Mouse (Mus musculus) midbrain, embryonic 16.5 days (tissue): ENCODE measurements at regions not wholly inside any gene's neighbourhood (a gene's known extent, or its start where the extent isn't known, plus 50 kb on each side); places are given as distances from the start of the nearest gene placed in this dataset.
"Not testable (repeated sequence)": the region's sequence is repeated elsewhere in the genome, so short reads cannot be mapped to it uniquely, and the experiment has no call there.

ENCODE experiments used
- ATAC-seq: fragments of 200-750 bp; cut with Nextera tagmentation; 2 replicates; pipeline ENCODE4 v1.8.0; 2017; ENCODE audit warnings: moderate TSS enrichment
- H3K27ac ChIP-seq: fragments of 300-500 bp; sonication (generic); 2 replicates; pipeline ENCODE4 v1.5.1; 2014; ENCODE audit warnings: mild to moderate bottlenecking, low read length, mixed read lengths
- H3K27me3 ChIP-seq: fragments of 300-500 bp; sonication (generic); 2 replicates; pipeline ENCODE4 v1.6.1; 2014; ENCODE audit warnings: low read depth, low read length, mixed read lengths; ENCODE audit not compliant: control insufficient read depth, insufficient read depth
- H3K36me3 ChIP-seq: fragments of 300-500 bp; sonication (generic); 2 replicates; pipeline ENCODE4 v1.6.1; 2014; ENCODE audit warnings: mild to moderate bottlenecking, low read length, moderate library complexity, mixed read lengths; ENCODE audit not compliant: control insufficient read depth, insufficient read depth
- H3K4me1 ChIP-seq: fragments of 300-500 bp; sonication (generic); 2 replicates; pipeline ENCODE4 v1.6.1; 2014; ENCODE audit warnings: mild to moderate bottlenecking, low read length, mixed read lengths; ENCODE audit not compliant: control insufficient read depth, insufficient read depth
- H3K4me2 ChIP-seq: fragments of 300-500 bp; sonication (generic); 2 replicates; pipeline ENCODE4 v1.6.1; 2014; ENCODE audit warnings: mild to moderate bottlenecking, low read length, mixed read lengths
- H3K4me3 ChIP-seq: fragments of 300-500 bp; sonication (generic); 2 replicates; pipeline ENCODE4 v1.5.1; 2014; ENCODE audit warnings: low read depth, mild to moderate bottlenecking, low read length, moderate library complexity, mixed read lengths
- H3K9ac ChIP-seq: fragments of 300-500 bp; sonication (generic); 2 replicates; pipeline ENCODE4 v1.6.1; 2014; ENCODE audit warnings: low read depth, low read length, mixed read lengths
- H3K9me3 ChIP-seq: fragments of 300-500 bp; sonication (generic); replicated peaks from 2 replicates; pipeline ENCODE4 v1.6.1; 2014; ENCODE audit warnings: mild to moderate bottlenecking, low read length, mixed read lengths; ENCODE audit not compliant: control insufficient read depth, poor library complexity, severe bottlenecking
- WGBS: fragments of 180-500 bp; shearing (Covaris S2); extraction: QIAGEN DNeasy Blood & Tissue Kit; methylation state at CpG from one replicate; pipeline ENCODE4 v1.1.7; 2014; 5-methylcytosine and 5-hydroxymethylcytosine counted together

GRCm38 (mm10) chr2:92664939-92665338, 65.4 kb downstream of the Chst1 start:
- 81% methylated on average over 5 of the region's 5 CpGs for WGBS
- no peak for ATAC-seq
- Histone ChIP-seq H3K9ac (no peak overlapping the region), H3K9me3 (0 out of 2 replicates have a peak, but pooled peaks cover 2% of the 10 kb centered on the region), H3K27ac (no peak overlapping the region), H3K4me2 (no peak overlapping the region), H3K4me3 (no peak overlapping the region), H3K36me3 (no peaks in the 10 kb centered on the region), H3K27me3 (no peaks in the 10 kb centered on the region), H3K4me1 (0 out of 2 replicates have a peak, but pooled peaks cover 2% of the 10 kb centered on the region)

GRCm38 (mm10) chr2:92667192-92667591, 67.7 kb downstream of the Chst1 start:
- 87% methylated on average over 1 of the region's 1 CpGs for WGBS
- Histone ChIP-seq H3K9ac (no peak overlapping the region), H3K9me3 (0 out of 2 replicates have a peak, but pooled peaks cover 2% of the 10 kb centered on the region), H3K27me3 (no peaks in the 10 kb centered on the region), H3K4me2 (no peak overlapping the region), H3K36me3 (no peaks in the 10 kb centered on the region), H3K4me1 (0 out of 2 replicates have a peak, but pooled peaks cover 2% of the 10 kb centered on the region), H3K27ac (no peak overlapping the region), H3K4me3 (no peak overlapping the region)
- ATAC-seq = no peak

- no peak for ATAC-seq
- H3K36me3 ChIP-seq = no peaks in the 10 kb centered on the region
- H3K4me3 ChIP-seq = no peak overlapping the region
- H3K27me3 ChIP-seq = no peaks in the 10 kb centered on the region
- H3K9me3 ChIP-seq = no peaks in the 10 kb centered on the region
- H3K4me1 ChIP-seq = 0 out of 2 replicates have a peak, but pooled peaks cover 2% of the 10 kb centered on the region
- H3K9ac ChIP-seq = no peak overlapping the region
- no peak overlapping the region for H3K4me2 ChIP-seq
- H3K27ac ChIP-seq = no peak overlapping the region
- WGBS = 47% methylated on average over 6 of the region's 6 CpGs
These were observed 68.2 kb downstream of the Chst1 start for GRCm38 (mm10) chr2:92667756-92668155.

- H3K4me1 ChIP-seq, H3K9me3 ChIP-seq, H3K36me3 ChIP-seq, H3K9ac ChIP-seq, H3K27ac ChIP-seq, H3K27me3 ChIP-seq, H3K4me3 ChIP-seq, H3K4me2 ChIP-seq, ATAC-seq: not testable (repeated sequence)
- WGBS = 16% methylated on average over 8 of the region's 10 CpGs
These were observed 70.0 kb downstream of the Chst1 start for GRCm38 (mm10) chr2:92669431-92670081.

- H3K4me3 ChIP-seq = no peak overlapping the region
- no peak overlapping the region for H3K27ac ChIP-seq
- no peak for ATAC-seq
- H3K9me3 ChIP-seq = no peaks in the 10 kb centered on the region
- H3K36me3 ChIP-seq = no peaks in the 10 kb centered on the region
- no peaks in the 10 kb centered on the region for H3K27me3 ChIP-seq
- WGBS = 42% methylated on average over 5 of the region's 5 CpGs
- no peak overlapping the region for H3K4me2 ChIP-seq
- H3K9ac ChIP-seq = no peak overlapping the region
- H3K4me1 ChIP-seq = no peaks in the 10 kb centered on the region
These were observed 72.1 kb downstream of the Chst1 start for GRCm38 (mm10) chr2:92671586-92671985.

GRCm38 (mm10) chr2:92672106-92672505, 72.6 kb downstream of the Chst1 start:
- no peak for ATAC-seq
- 82% methylated on average over 4 of the region's 4 CpGs for WGBS

GRCm38 (mm10) chr2:92673064-92673813, 73.7 kb downstream of the Chst1 start:
- no peak overlapping the region for H3K4me3 ChIP-seq

More at GRCm38 (mm10) chr2:92672106-92672505, 72.6 kb downstream of the Chst1 start:
- H3K36me3 ChIP-seq = no peaks in the 10 kb centered on the region
- no peaks in the 10 kb centered on the region for H3K9me3 ChIP-seq
- H3K9ac ChIP-seq = no peak overlapping the region
- no peaks in the 10 kb centered on the region for H3K4me1 ChIP-seq
- H3K4me3 ChIP-seq = no peak overlapping the region
- no peak overlapping the region for H3K27ac ChIP-seq
- no peaks in the 10 kb centered on the region for H3K27me3 ChIP-seq
- no peak overlapping the region for H3K4me2 ChIP-seq

GRCm38 (mm10) chr2:92673931-92674330, 74.4 kb downstream of the Chst1 start:
- Histone ChIP-seq H3K4me3 (no peak overlapping the region), H3K9me3 (no peaks in the 10 kb centered on the region), H3K27ac (no peak overlapping the region), H3K4me2 (no peak overlapping the region), H3K4me1 (no peaks in the 10 kb centered on the region), H3K27me3 (no peaks in the 10 kb centered on the region), H3K9ac (no peak overlapping the region), H3K36me3 (no peaks in the 10 kb centered on the region)
- WGBS = 12% methylated on average over 4 of the region's 4 CpGs
- no peak for ATAC-seq

More at GRCm38 (mm10) chr2:92673064-92673813, 73.7 kb downstream of the Chst1 start:
- H3K27ac ChIP-seq = no peak overlapping the region
- H3K4me2 ChIP-seq = no peak overlapping the region
- no peaks in the 10 kb centered on the region for H3K4me1 ChIP-seq
- no peak for ATAC-seq
- no peaks in the 10 kb centered on the region for H3K9me3 ChIP-seq
- WGBS = 82% methylated on average over 9 of the region's 9 CpGs
- no peak overlapping the region for H3K9ac ChIP-seq
- H3K27me3 ChIP-seq = no peaks in the 10 kb centered on the region
- no peaks in the 10 kb centered on the region for H3K36me3 ChIP-seq

- no peak for ATAC-seq
- H3K4me1 ChIP-seq = no peaks in the 10 kb centered on the region
- no peaks in the 10 kb centered on the region for H3K9me3 ChIP-seq
- no peaks in the 10 kb centered on the region for H3K27me3 ChIP-seq
- no peaks in the 10 kb centered on the region for H3K36me3 ChIP-seq
- no peak overlapping the region for H3K4me2 ChIP-seq
- no peak overlapping the region for H3K27ac ChIP-seq
- no peak overlapping the region for H3K9ac ChIP-seq
- 69% methylated on average over 9 of the region's 9 CpGs for WGBS
- no peak overlapping the region for H3K4me3 ChIP-seq
These were observed 75.7 kb downstream of the Chst1 start for GRCm38 (mm10) chr2:92675247-92675646.
